Mouse (Mus musculus): ENCODE measurements at regions not wholly inside any gene's neighbourhood (a gene's known extent, or its start where the extent isn't known, plus 50 kb on each side); places are given as distances from the start of the nearest gene placed in this dataset.

- DNase-seq: no peak
Measured at GRCm38 (mm10) chr13:6461363-6461762, 86.6 kb upstream of the Pitrm1 start.

GRCm38 (mm10) chr13:6465911-6466419 is 82.0 kb upstream of the Pitrm1 start:
- no peak for DNase-seq

GRCm38 (mm10) chr13:6469446-6470227 is 78.3 kb upstream of the Pitrm1 start:
- peak; percentile 22 to 29 for DNase-seq

GRCm38 (mm10) chr13:6470286-6471103 is 77.5 kb upstream of the Pitrm1 start:
- no peak for DNase-seq

- peak; percentile 30 to 58 for DNase-seq
Measured at GRCm38 (mm10) chr13:6471643-6472042, 76.3 kb upstream of the Pitrm1 start.

- no peak for DNase-seq
Measured at GRCm38 (mm10) chr13:6473401-6474190, 74.4 kb upstream of the Pitrm1 start.

- DNase-seq: no peak
Measured at GRCm38 (mm10) chr13:6479667-6480066, 68.3 kb upstream of the Pitrm1 start.

GRCm38 (mm10) chr13:6484418-6484817 is 63.5 kb upstream of the Pitrm1 start:
- no peak for DNase-seq

GRCm38 (mm10) chr13:6487837-6488236 is 60.1 kb upstream of the Pitrm1 start:
- DNase-seq: no peak

GRCm38 (mm10) chr13:6492916-6493619 is 54.9 kb upstream of the Pitrm1 start:
- DNase-seq: no peak

All from lung, adult 18-20 months (tissue).